Mouse (Mus musculus) forebrain, embryonic 10.5 days (tissue): ENCODE measurements around the gene Usp33. TPM values are rescaled to one million over a fixed set of nuclear protein-coding genes. Genes with fewer than 3 reads are reported as not detected.

Experiments used
- DNase-seq: peaks from one replicate; pipeline ENCODE4 v3.0.0-alpha.2; 2017; ENCODE audit warnings: low spot score; ENCODE audit errors: extremely low spot score
- H3K27ac ChIP-seq: fragments of 300-500 bp; sonication (generic); 2 replicates; pipeline ENCODE4 v1.5.1; 2016; ENCODE audit warnings: mild to moderate bottlenecking
- H3K27me3 ChIP-seq: fragments of 300-500 bp; sonication (generic); 2 replicates; pipeline ENCODE4 v1.6.1; 2016; ENCODE audit warnings: mild to moderate bottlenecking; ENCODE audit not compliant: poor library complexity, severe bottlenecking
- H3K36me3 ChIP-seq: fragments of 300-500 bp; sonication (generic); replicated peaks from 2 replicates; pipeline ENCODE4 v1.6.1; 2016; ENCODE audit warnings: mild to moderate bottlenecking, moderate library complexity
- H3K4me1 ChIP-seq: fragments of 300-500 bp; sonication (generic); 2 replicates; pipeline ENCODE4 v1.6.1; 2016
- H3K4me3 ChIP-seq: fragments of 300-500 bp; sonication (generic); 2 replicates; pipeline ENCODE4 v1.5.1; 2016; ENCODE audit warnings: mild to moderate bottlenecking, moderate library complexity
- H3K9me3 ChIP-seq: fragments of 300-500 bp; sonication (generic); 2 replicates; pipeline ENCODE4 v1.6.1; 2016; ENCODE audit warnings: mild to moderate bottlenecking, moderate library complexity
- whole genome bisulfite sequencing: fragments of 180-500 bp; shearing (Covaris S2); methylation state at CpG from one replicate; pipeline ENCODE4 v1.1.7; 2016; 5-methylcytosine and 5-hydroxymethylcytosine counted together
- polyA plus RNA-seq: library from polyadenylated mRNA; unstranded; fragments of >200 nt; fragmentation: Nextera tagmentation; extraction: Ambion mirVana; gene quantifications from 2 replicates; pipeline ENCODE4 v1.2.1, GENCODE M21; 2016

The Usp33 gene
- polyA plus RNA-seq, 1 experiment from 2014 or later: 47.4 TPM

- Histone ChIP-seq H3K4me3 (no peak overlapping the region), H3K27me3 (no peaks in the 10 kb centered on the region), H3K9me3 (no peaks in the 10 kb centered on the region), H3K4me1 (no peaks in the 10 kb centered on the region), H3K36me3 (peaks cover 39% of the 10 kb centered on the region), H3K27ac (no peak overlapping the region)
- WGBS: 92% methylated on average over 10 of the region's 10 CpGs
- no peak for DNase-seq
These were observed 25.2 kb upstream of the Usp33 start for GRCm38 (mm10) chr3:152320972-152321645.

GRCm38 (mm10) chr3:152321765-152322547 is 24.3 kb upstream of the Usp33 start:
- no peaks in the 10 kb centered on the region for H3K27me3 ChIP-seq
- H3K9me3 ChIP-seq: no peaks in the 10 kb centered on the region
- DNase-seq: no peak
- 95% methylated on average over 8 of the region's 8 CpGs for WGBS
- no peak overlapping the region for H3K27ac ChIP-seq
- no peaks in the 10 kb centered on the region for H3K4me1 ChIP-seq
- H3K36me3 ChIP-seq: peaks cover 36% of the 10 kb centered on the region
- H3K4me3 ChIP-seq: no peak overlapping the region

GRCm38 (mm10) chr3:152332104-152332503 is 14.2 kb upstream of the Usp33 start:
- DNase-seq: no peak
- Histone ChIP-seq H3K27ac (no peak overlapping the region), H3K27me3 (no peaks in the 10 kb centered on the region), H3K4me3 (no peak overlapping the region), H3K36me3 (peaks cover 51% of the 10 kb centered on the region), H3K9me3 (no peaks in the 10 kb centered on the region), H3K4me1 (no peaks in the 10 kb centered on the region)
- WGBS: 93% methylated on average over 6 of the region's 6 CpGs

- no peaks in the 10 kb centered on the region for H3K4me1 ChIP-seq
- no peak for DNase-seq
- H3K27me3 ChIP-seq: no peaks in the 10 kb centered on the region
- peaks cover 57% of the 10 kb centered on the region for H3K36me3 ChIP-seq
- no peak overlapping the region for H3K27ac ChIP-seq
- WGBS: 94% methylated on average over 15 of the region's 15 CpGs
- H3K4me3 ChIP-seq: no peak overlapping the region
- no peaks in the 10 kb centered on the region for H3K9me3 ChIP-seq
These were observed 13.6 kb upstream of the Usp33 start for GRCm38 (mm10) chr3:152332545-152333300.

- Histone ChIP-seq H3K4me3 (no peak overlapping the region), H3K27ac (no peak overlapping the region)
- DNase-seq: no peak
These were observed 12.6 kb upstream of the Usp33 start for GRCm38 (mm10) chr3:152333641-152334040.

GRCm38 (mm10) chr3:152336085-152336484 is 10.2 kb upstream of the Usp33 start:
- no peak for DNase-seq
- 81% methylated on average over 8 of the region's 8 CpGs for WGBS
- peaks cover 62% of the 10 kb centered on the region for H3K36me3 ChIP-seq

More at GRCm38 (mm10) chr3:152333641-152334040, 12.6 kb upstream of the Usp33 start:
- H3K27me3 ChIP-seq: no peaks in the 10 kb centered on the region
- no peaks in the 10 kb centered on the region for H3K9me3 ChIP-seq
- H3K4me1 ChIP-seq: peaks cover under 1% of the 10 kb centered on the region; the same call in 1 of the 2 replicates
- 94% methylated on average over 10 of the region's 10 CpGs for WGBS
- H3K36me3 ChIP-seq: peaks cover 62% of the 10 kb centered on the region

GRCm38 (mm10) chr3:152339862-152340557 is 6.3 kb upstream of the Usp33 start, which contains the start of gene Miga1:
Miga1 (minus strand) TSS chr3:152340407.
- H3K27ac ChIP-seq: peak within 1 kb of the TSS; percentile 93
- H3K4me1 ChIP-seq: peaks cover 18% of the 10 kb centered on the region
- H3K27me3 ChIP-seq: no peaks in the 10 kb centered on the region
- no peaks in the 10 kb centered on the region for H3K9me3 ChIP-seq
- 4% methylated on average over 54 of the region's 54 CpGs for WGBS
- peak within 1 kb of the TSS; percentile 92 for H3K4me3 ChIP-seq
- peaks cover 31% of the 10 kb centered on the region for H3K36me3 ChIP-seq
- peak; percentile 82 for DNase-seq

More at GRCm38 (mm10) chr3:152336085-152336484, 10.2 kb upstream of the Usp33 start:
- Histone ChIP-seq H3K9me3 (no peaks in the 10 kb centered on the region), H3K4me3 (no peak overlapping the region), H3K27me3 (no peaks in the 10 kb centered on the region), H3K27ac (no peak overlapping the region), H3K4me1 (peaks cover 18% of the 10 kb centered on the region)

- Histone ChIP-seq H3K36me3 (peaks cover 2% of the 10 kb centered on the region; the same call in 1 of the 2 replicates), H3K4me3 (no peak overlapping the region), H3K4me1 (peaks cover 32% of the 10 kb centered on the region), H3K27ac (no peak overlapping the region), H3K27me3 (no peaks in the 10 kb centered on the region), H3K9me3 (no peaks in the 10 kb centered on the region)
- 90% methylated on average over 15 of the region's 15 CpGs for WGBS
- DNase-seq: no peak
These were observed 3.2 kb upstream of the Usp33 start for GRCm38 (mm10) chr3:152342961-152343517.

GRCm38 (mm10) chr3:152346633-152347141 is 409 bp downstream of the Usp33 start:
- Histone ChIP-seq H3K36me3 (peaks cover 6% of the 10 kb centered on the region; the same call in 1 of the 2 replicates), H3K9me3 (no peaks in the 10 kb centered on the region), H3K4me3 (peak overlapping the region; percentile 74), H3K27me3 (no peaks in the 10 kb centered on the region), H3K4me1 (peaks cover 26% of the 10 kb centered on the region), H3K27ac (peak overlapping the region; percentile 90)
- no peak for DNase-seq
- WGBS: under 1% methylated on average over 54 of the region's 54 CpGs

GRCm38 (mm10) chr3:152347227-152347626 is 949 bp downstream of the Usp33 start:
- DNase-seq: no peak
- Histone ChIP-seq H3K27ac (peak overlapping the region; percentile 90; the same call in 1 of the 2 replicates), H3K9me3 (no peaks in the 10 kb centered on the region), H3K27me3 (no peaks in the 10 kb centered on the region), H3K4me3 (peak overlapping the region; percentile 74), H3K36me3 (peaks cover 6% of the 10 kb centered on the region; the same call in 1 of the 2 replicates), H3K4me1 (peaks cover 26% of the 10 kb centered on the region)
- 49% methylated on average over 3 of the region's 3 CpGs for WGBS

GRCm38 (mm10) chr3:152348011-152348830 is 1.9 kb downstream of the Usp33 start:
- DNase-seq: no peak
- no peak overlapping the region for H3K4me3 ChIP-seq
- peaks cover 6% of the 10 kb centered on the region; the same call in 1 of the 2 replicates for H3K36me3 ChIP-seq
- peaks cover 28% of the 10 kb centered on the region for H3K4me1 ChIP-seq
- H3K27me3 ChIP-seq: no peaks in the 10 kb centered on the region
- 92% methylated on average over 10 of the region's 10 CpGs for WGBS
- H3K27ac ChIP-seq: no peak overlapping the region
- no peaks in the 10 kb centered on the region for H3K9me3 ChIP-seq
